Mouse (Mus musculus) thymus, postnatal 36 days (tissue): ENCODE results near the gene Olfr1048.
"Not testable (repeated sequence)": the region's sequence is repeated elsewhere in the genome, so short reads cannot be mapped to it uniquely, and the experiment has no call there.

Experiments used
- DNase-seq, 2 experiments: peaks; one replicate each; pipeline ENCODE4 v3.0.0; 2022; ENCODE audit warnings: mixed read lengths in 2 of 2

Olfr1048 gene

DNA sequence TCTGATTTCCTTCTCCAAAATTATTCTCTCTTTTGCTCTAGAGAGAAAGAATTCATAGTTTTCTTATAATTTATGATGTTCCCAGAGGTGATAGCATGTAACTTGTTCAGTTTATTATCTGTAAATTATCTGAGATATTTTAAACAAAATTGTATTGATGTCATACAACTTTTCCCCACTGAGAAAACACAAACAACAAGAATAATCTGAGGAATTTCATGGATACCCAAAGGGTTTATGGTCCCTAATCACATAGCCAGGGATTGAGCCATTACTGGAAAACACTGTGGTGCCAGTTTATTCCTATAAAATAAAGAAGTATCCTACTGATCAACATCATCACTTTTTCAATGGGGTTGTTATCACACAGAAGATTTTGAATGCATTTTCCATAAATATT is at the start of gene Olfr1048:
Gene Olfr1048, minus strand, starts transcription at position 101 of the 400 bp plus-strand sequence.
- DNase-seq = no peak

DNA sequence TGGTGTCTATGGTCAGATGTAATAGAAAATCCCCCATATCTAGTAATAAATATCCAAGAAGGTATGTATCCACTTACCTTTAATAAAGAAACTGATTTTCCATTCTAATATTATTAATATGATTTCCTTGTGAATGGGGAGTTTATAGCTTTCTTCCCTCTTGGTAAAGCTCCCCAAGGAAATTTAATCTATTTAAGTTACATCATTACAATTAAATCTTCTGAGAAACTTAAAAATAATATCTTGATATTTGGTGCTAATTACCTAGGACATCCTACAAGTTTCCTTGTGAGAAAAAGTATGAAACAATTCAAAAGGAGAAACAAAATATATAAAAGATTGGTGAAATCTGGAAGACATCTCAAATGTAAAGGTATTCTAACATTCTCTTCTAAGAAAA is 38.9 kb upstream of the Olfr1048 start, which contains the start of gene Olfr1051:
Gene Olfr1051, minus strand, starts transcription at position 101 of the 400 bp plus-strand sequence.
- DNase-seq = not testable (repeated sequence)

DNA sequence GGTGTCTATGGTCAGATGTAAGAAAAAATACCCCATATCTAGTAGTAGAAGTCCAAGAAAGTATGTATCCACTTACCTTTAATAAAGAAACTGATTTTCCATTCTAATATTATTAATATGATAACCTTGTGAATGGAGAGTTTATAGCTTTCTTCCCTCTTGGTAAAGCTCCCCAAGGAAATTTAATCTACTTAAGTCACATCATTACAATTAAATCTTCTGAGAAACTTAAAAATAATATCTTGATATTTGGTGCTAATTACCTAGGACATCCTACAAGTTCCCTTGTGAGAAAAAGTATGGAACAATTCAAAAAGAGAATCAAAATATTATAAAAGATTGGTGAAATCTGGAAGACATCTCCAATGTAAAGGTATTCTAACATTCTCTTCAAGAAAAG is 18.1 kb upstream of the Olfr1048 start, which contains the start of gene Olfr1049:
Gene Olfr1049, minus strand, starts transcription at position 101 of the 400 bp plus-strand sequence.
- not testable (repeated sequence) for DNase-seq

DNA sequence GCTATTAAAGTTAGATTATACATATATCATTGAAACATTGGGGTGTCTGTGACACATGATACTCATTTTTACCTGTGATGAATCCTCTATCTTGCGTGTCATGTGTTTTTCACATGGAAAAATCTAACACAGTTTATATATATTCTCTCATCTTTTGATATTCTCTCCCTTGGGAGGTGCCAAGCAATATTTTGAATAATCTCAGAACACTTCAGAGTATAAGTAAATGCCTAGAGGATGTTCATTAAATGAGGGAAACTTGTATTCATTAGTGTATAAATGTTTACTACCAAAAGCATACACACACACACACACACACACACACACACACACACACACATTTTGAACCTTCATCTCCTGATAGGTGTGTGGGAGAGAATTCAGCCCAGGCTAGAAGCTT is 8.8 kb downstream of the Olfr1048 start, which contains the start of gene Olfr1047:
Gene Olfr1047, minus strand, starts transcription at position 101 of the 400 bp plus-strand sequence.
- DNase-seq = no peak

DNA sequence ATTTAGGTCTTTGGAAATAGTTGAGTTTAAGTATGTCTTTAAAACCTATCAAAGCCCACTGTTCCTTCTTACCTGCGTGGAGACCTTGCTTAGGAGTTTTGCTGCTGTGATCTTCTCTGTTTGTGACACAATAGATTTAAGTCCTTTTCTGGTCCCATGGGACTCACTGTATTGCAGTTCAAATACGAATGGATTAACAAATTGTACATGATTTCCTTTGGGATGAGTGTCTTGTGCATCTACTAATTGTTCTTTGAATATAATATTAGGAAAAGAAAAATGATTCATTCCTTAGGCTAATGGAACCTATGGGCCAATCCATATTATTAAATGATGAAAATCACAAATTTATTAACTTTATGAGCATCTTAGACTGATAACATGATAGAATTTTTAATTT is 20.9 kb downstream of the Olfr1048 start, which contains the start of gene Olfr1046:
Gene Olfr1046, minus strand, starts transcription at position 101 of the 400 bp plus-strand sequence.
- DNase-seq = no peak

DNA sequence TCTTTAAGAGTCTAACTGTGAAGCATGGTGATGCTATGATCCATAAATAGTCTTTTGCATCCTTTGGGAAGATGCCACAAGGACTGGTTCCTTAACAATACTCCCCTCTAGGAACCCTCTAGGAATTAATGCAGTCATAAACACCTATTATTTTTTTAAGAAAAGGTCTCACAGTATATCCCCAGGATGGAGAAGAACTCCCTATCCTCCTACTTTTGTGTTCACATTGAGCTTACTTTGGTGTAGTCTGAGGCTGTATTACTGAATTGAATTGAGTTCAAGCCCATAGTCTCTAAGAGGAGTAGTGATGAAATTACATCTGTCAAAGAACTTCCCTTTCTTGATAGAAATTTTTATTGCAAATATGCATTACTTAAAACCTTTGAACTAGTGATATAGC is 37.2 kb downstream of the Olfr1048 start, which contains the start of gene Olfr1045:
Gene Olfr1045, minus strand, starts transcription at position 101 of the 400 bp plus-strand sequence.
- DNase-seq = no peak

DNA sequence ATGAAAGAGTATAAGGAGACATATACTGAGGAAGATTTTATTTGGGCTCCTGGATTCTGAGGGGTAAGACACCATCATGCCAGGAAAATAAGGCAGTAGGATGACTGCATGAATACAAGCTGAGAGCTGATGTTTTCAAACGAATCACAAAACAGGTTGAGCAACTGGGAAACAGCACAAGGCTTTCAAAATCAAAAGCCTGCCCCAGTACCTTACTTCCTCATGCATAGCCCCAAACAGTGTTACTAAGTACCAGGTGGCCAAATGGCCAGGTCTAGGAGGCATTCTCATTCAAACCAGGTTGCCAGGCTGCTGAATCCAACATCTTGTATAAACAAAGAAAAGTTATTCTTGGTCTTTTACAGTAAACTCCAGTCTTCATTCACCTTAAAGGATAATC is 44.2 kb downstream of the Olfr1048 start:
- no peak for DNase-seq

DNA sequence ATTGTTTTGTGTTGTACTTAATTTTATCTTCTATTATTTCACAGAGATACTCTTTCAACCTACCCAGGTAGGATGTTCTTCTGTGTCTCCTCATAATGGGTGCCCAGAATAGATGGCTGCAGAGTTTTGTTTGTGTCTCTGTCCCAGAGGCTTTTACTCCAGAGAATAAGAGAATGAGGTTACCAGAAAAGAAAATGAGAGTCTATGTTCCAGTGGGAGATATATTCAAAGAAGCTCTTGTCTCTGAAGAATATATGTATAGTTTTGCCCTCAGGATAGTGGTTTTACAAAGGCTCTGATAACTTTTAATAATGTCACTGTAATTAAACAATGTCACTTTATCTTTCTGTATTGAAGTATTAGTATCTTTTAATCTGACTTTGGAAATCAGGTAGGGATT is 54.5 kb downstream of the Olfr1048 start, which contains the start of gene Olfr52:
Gene Olfr52, minus strand, starts transcription at position 101 of the 400 bp plus-strand sequence.
- no peak for DNase-seq
